Mouse (Mus musculus): ENCODE measurements around the gene Zbtb20. TPM values are rescaled to one million over a fixed set of nuclear protein-coding genes. Genes with fewer than 3 reads are reported as not detected.

Zbtb20 gene
- total and polyA plus RNA-seq, 3 experiments, result 31.1 to 199 (median 161) TPM

GRCm38 (mm10) chr16:43664861-43665260 is 789.2 kb downstream of the Zbtb20 start:
- no peak for DNase-seq
- Histone ChIP-seq H3K27me3 (ENCODE audit: control insufficient read depth, insufficient read depth, low read length) (no peaks in the 10 kb centered on the region), H3K4me1 (ENCODE audit: control insufficient read depth, insufficient read depth, low read length) (no peaks in the 10 kb centered on the region), H3K27ac (no peak overlapping the region), H3K4me3 (no peak overlapping the region), H3K79me2 (replicated peaks; ENCODE audit: control insufficient read depth, insufficient read depth, low read length) (no peaks in the 10 kb centered on the region), H3K9ac (ENCODE audit: low read depth, low read length) (no peak overlapping the region), H3K36me3 (ENCODE audit: control insufficient read depth, insufficient read depth, low read length) (no peaks in the 10 kb centered on the region)
- intact Hi-C loops (cut with DNase I), result no loop called here
- no peak for TF ChIP-seq POLR2A (IDR thresholded peaks at IDR 0.05; ENCODE audit: insufficient read depth, low read depth, low read length)
- no peak for TF ChIP-seq EP300 (IDR thresholded peaks at IDR 0.05; ENCODE audit: insufficient read depth, low read depth, low read length)
- no peak for TF ChIP-seq CTCF (IDR thresholded peaks at IDR 0.05)

GRCm38 (mm10) chr16:43668294-43668693 is 792.6 kb downstream of the Zbtb20 start:
- intact Hi-C loops (cut with DNase I), result no loop called here
- 93% methylated on average over 3 of the region's 3 CpGs for whole genome bisulfite sequencing
- no peak for DNase-seq
- Histone ChIP-seq H3K27ac (no peak overlapping the region), H3K4me1 (ENCODE audit: control insufficient read depth, insufficient read depth, low read length) (no peaks in the 10 kb centered on the region), H3K4me3 (no peak overlapping the region), H3K79me2 (replicated peaks; ENCODE audit: control insufficient read depth, insufficient read depth, low read length) (no peaks in the 10 kb centered on the region), H3K36me3 (ENCODE audit: control insufficient read depth, insufficient read depth, low read length) (no peaks in the 10 kb centered on the region), H3K9ac (ENCODE audit: low read depth, low read length) (no peak overlapping the region), H3K27me3 (ENCODE audit: control insufficient read depth, insufficient read depth, low read length) (no peaks in the 10 kb centered on the region)
- no peak for TF ChIP-seq POLR2A (IDR thresholded peaks at IDR 0.05; ENCODE audit: insufficient read depth, low read depth, low read length)
- no peak for TF ChIP-seq CTCF (IDR thresholded peaks at IDR 0.05)

GRCm38 (mm10) chr16:43671972-43672371 is 796.3 kb downstream of the Zbtb20 start:
- no peak for TF ChIP-seq EP300 (IDR thresholded peaks at IDR 0.05; ENCODE audit: insufficient read depth, low read depth, low read length)
- no peak for TF ChIP-seq POLR2A (IDR thresholded peaks at IDR 0.05; ENCODE audit: insufficient read depth, low read depth, low read length)
- no peak for TF ChIP-seq CTCF (IDR thresholded peaks at IDR 0.05)
- H3K4me1 ChIP-seq (ENCODE audit: control insufficient read depth, insufficient read depth, low read length), result no peaks in the 10 kb centered on the region
- H3K9ac ChIP-seq (ENCODE audit: low read depth, low read length), result no peak overlapping the region
- no peak overlapping the region for H3K27ac ChIP-seq
- intact Hi-C loops (cut with DNase I), result no loop called here
- no peaks in the 10 kb centered on the region for H3K36me3 ChIP-seq (ENCODE audit: control insufficient read depth, insufficient read depth, low read length)
- no peaks in the 10 kb centered on the region for H3K79me2 ChIP-seq (replicated peaks; ENCODE audit: control insufficient read depth, insufficient read depth, low read length)
- WGBS, result 92% methylated on average over 1 of the region's 1 CpGs
- H3K27me3 ChIP-seq (ENCODE audit: control insufficient read depth, insufficient read depth, low read length), result no peaks in the 10 kb centered on the region
- H3K4me3 ChIP-seq, result no peak overlapping the region
- no peak for DNase-seq

- intact Hi-C loops (cut with DNase I), result no loop called here
- Histone ChIP-seq H3K36me3 (ENCODE audit: control insufficient read depth, insufficient read depth, low read length) (no peaks in the 10 kb centered on the region), H3K27me3 (ENCODE audit: control insufficient read depth, insufficient read depth, low read length) (no peaks in the 10 kb centered on the region), H3K9ac (ENCODE audit: low read depth, low read length) (no peak overlapping the region), H3K79me2 (replicated peaks; ENCODE audit: control insufficient read depth, insufficient read depth, low read length) (no peaks in the 10 kb centered on the region), H3K27ac (no peak overlapping the region), H3K4me3 (no peak overlapping the region), H3K4me1 (ENCODE audit: control insufficient read depth, insufficient read depth, low read length) (no peaks in the 10 kb centered on the region)
- DNase-seq, result no peak
- TF ChIP-seq CTCF (IDR thresholded peaks at IDR 0.05) (no peak), EP300 (IDR thresholded peaks at IDR 0.05; ENCODE audit: insufficient read depth, low read depth, low read length) (no peak), POLR2A (IDR thresholded peaks at IDR 0.05; ENCODE audit: insufficient read depth, low read depth, low read length) (no peak)
Observed at GRCm38 (mm10) chr16:43672697-43673096, 797.0 kb downstream of the Zbtb20 start.

- WGBS, result 79% methylated on average over 3 of the region's 3 CpGs
- TF ChIP-seq POLR2A (IDR thresholded peaks at IDR 0.05; ENCODE audit: insufficient read depth, low read depth, low read length) (no peak), CTCF (IDR thresholded peaks at IDR 0.05) (no peak), EP300 (IDR thresholded peaks at IDR 0.05; ENCODE audit: insufficient read depth, low read depth, low read length) (no peak)
- intact Hi-C loops (cut with DNase I), result no loop called here
Observed at GRCm38 (mm10) chr16:43674400-43674799, 798.7 kb downstream of the Zbtb20 start.

GRCm38 (mm10) chr16:43687968-43688367 is 812.3 kb downstream of the Zbtb20 start:
- no peaks in the 10 kb centered on the region for H3K79me2 ChIP-seq (replicated peaks; ENCODE audit: control insufficient read depth, insufficient read depth, low read length)
- 68% methylated on average over 2 of the region's 2 CpGs for WGBS
- no peak overlapping the region for H3K27ac ChIP-seq
- TF ChIP-seq POLR2A (IDR thresholded peaks at IDR 0.05; ENCODE audit: insufficient read depth, low read depth, low read length), result no peak
- TF ChIP-seq EP300 (IDR thresholded peaks at IDR 0.05; ENCODE audit: insufficient read depth, low read depth, low read length), result no peak
- TF ChIP-seq CTCF (IDR thresholded peaks at IDR 0.05), result no peak
- no peak overlapping the region for H3K9ac ChIP-seq (ENCODE audit: low read depth, low read length)
- no peaks in the 10 kb centered on the region for H3K4me1 ChIP-seq (ENCODE audit: control insufficient read depth, insufficient read depth, low read length)
- no peak for DNase-seq
- H3K27me3 ChIP-seq (ENCODE audit: control insufficient read depth, insufficient read depth, low read length), result no peaks in the 10 kb centered on the region
- H3K36me3 ChIP-seq (ENCODE audit: control insufficient read depth, insufficient read depth, low read length), result no peaks in the 10 kb centered on the region
- H3K4me3 ChIP-seq, result no peak overlapping the region
- intact Hi-C loops (cut with DNase I), result no loop called here

More at GRCm38 (mm10) chr16:43674400-43674799, 798.7 kb downstream of the Zbtb20 start:
- H3K9ac ChIP-seq (ENCODE audit: low read depth, low read length), result no peak overlapping the region
- DNase-seq, result no peak
- H3K36me3 ChIP-seq (ENCODE audit: control insufficient read depth, insufficient read depth, low read length), result no peaks in the 10 kb centered on the region
- no peak overlapping the region for H3K4me3 ChIP-seq
- H3K27ac ChIP-seq, result no peak overlapping the region
- no peaks in the 10 kb centered on the region for H3K79me2 ChIP-seq (replicated peaks; ENCODE audit: control insufficient read depth, insufficient read depth, low read length)
- no peaks in the 10 kb centered on the region for H3K27me3 ChIP-seq (ENCODE audit: control insufficient read depth, insufficient read depth, low read length)
- H3K4me1 ChIP-seq (ENCODE audit: control insufficient read depth, insufficient read depth, low read length), result no peaks in the 10 kb centered on the region

All from heart, adult 2 months (tissue).